In genomic region chr2:121587523-121588308, GRCm38 (mm10) we compare ENCODE assay signal across 8 mouse cellular contexts.
DNase-seq lines count a peak whose midpoint lies in the region; TF ChIP-seq lines count a peak whose summit lies in the region.

No protein-coding gene starts in this region.

- no peak for TF ChIP-seq POLR2A in lung, adult 2 months (IDR thresholded peaks at IDR 0.05; ENCODE audit: borderline replicate concordance, extremely low read depth, low read depth, low read length)

- peaks cover 10% of the 10 kb centered on the region for H3K4me1 ChIP-seq in lung, adult 2 months (ENCODE audit: control insufficient read depth, insufficient read depth, low read length)

- H3K4me3 ChIP-seq in lung, adult 2 months (replicated peaks; ENCODE audit: extremely low read depth, low read depth, low read length) = no peak overlapping the region

- TF ChIP-seq CTCF in lung, adult 2 months (IDR thresholded peaks at IDR 0.05; ENCODE audit: insufficient read depth, low read length) = no peak

- WGBS in lung, adult 2 months = 35% methylated on average over 12 of the region's 12 CpGs

- DNase-seq in adrenal gland, postnatal 14 days = peak; percentile 31
- DNase-seq in adrenal gland, postnatal 25 days = no peak
- peak; percentile 50 for DNase-seq in adipocyte (ENCODE audit: low spot score)
- peak; percentile 91 for DNase-seq in fibroblast of lung, adult 2 months (ENCODE audit: low read depth)
- peak; percentile 49 for DNase-seq in lung, adult 2 months
- no peak for DNase-seq in yolk sac, embryonic 10.5 days (ENCODE audit: low spot score)
- no peak for DNase-seq in ovary, postnatal 10 days (ENCODE audit: low spot score)
- DNase-seq in kidney, postnatal 25 days = no peak

Comparison
In these comparisons a context has a peak if more than half of its experiments do, and no peak if none do; other contexts are left out.
1. DNase-seq: peak in adrenal gland, postnatal 14 days (single experiment), adipocyte (single experiment), fibroblast of lung, adult 2 months (single experiment) and lung, adult 2 months (single experiment); none in adrenal gland, postnatal 25 days (single experiment), yolk sac, embryonic 10.5 days (single experiment), ovary, postnatal 10 days (single experiment) and kidney, postnatal 25 days (0 of 2).